ENCODE assay signal across 18 mouse cellular contexts in genomic region chrX:56659286-56659685, GRCm38 (mm10). TPM values are rescaled to one million over a fixed set of nuclear protein-coding genes. Genes with fewer than 3 reads are reported as not detected.
DNase-seq lines count a peak whose midpoint lies in the region; ATAC-seq lines count a peak whose summit lies in the region.
"Had no signal": no experiment of that assay in that cellular context is flagged by ENCODE, and none has a peak within 500 bp of the region (broad histone marks: within the 10 kb centered on the region; RNA-seq: fewer than 3 reads in every experiment).

No protein-coding gene starts in this region.

- H3K4me1 ChIP-seq in kidney, embryonic 14.5 days (ENCODE audit: control insufficient read depth, insufficient read depth, low read length), result no peaks in the 10 kb centered on the region
- H3K4me1 ChIP-seq: embryonic facial prominence, embryonic 13.5 days; kidney, embryonic 15.5 days had no signal

- H3K4me2 ChIP-seq in kidney, embryonic 14.5 days (replicated peaks; ENCODE audit: low read depth, low read length), result no peak overlapping the region
- H3K4me2 ChIP-seq: embryonic facial prominence, embryonic 13.5 days; kidney, embryonic 15.5 days; limb, embryonic 13.5 days had no signal

- no peaks in the 10 kb centered on the region for H3K9me3 ChIP-seq in kidney, embryonic 14.5 days (ENCODE audit: control insufficient read depth, low read length)
- H3K9me3 ChIP-seq: embryonic facial prominence, embryonic 13.5 days; kidney, embryonic 15.5 days; limb, embryonic 13.5 days had no signal

- no peak overlapping the region for H3K4me3 ChIP-seq in kidney, embryonic 14.5 days (ENCODE audit: low read length)
- H3K4me3 ChIP-seq: embryonic facial prominence, embryonic 13.5 days; kidney, embryonic 15.5 days; limb, embryonic 13.5 days had no signal

- no peak overlapping the region for H3K27ac ChIP-seq in kidney, embryonic 14.5 days (ENCODE audit: low read depth, low read length)
- H3K27ac ChIP-seq: embryonic facial prominence, embryonic 13.5 days; kidney, embryonic 15.5 days; limb, embryonic 13.5 days; liver, embryonic 14.5 days had no signal

- H3K9ac ChIP-seq in kidney, embryonic 14.5 days (ENCODE audit: low read depth, low read length), result no peak overlapping the region
- H3K9ac ChIP-seq: embryonic facial prominence, embryonic 13.5 days; forebrain, postnatal 0 days; kidney, embryonic 15.5 days; limb, embryonic 13.5 days; liver, embryonic 14.5 days had no signal

- WGBS in kidney, embryonic 14.5 days, result 52% methylated on average over 2 of the region's 2 CpGs

- ATAC-seq in kidney, embryonic 14.5 days (ENCODE audit: low FRiP score, low TSS enrichment), result peak; percentile 52; the same call in 1 of the 2 replicates
- ATAC-seq: forebrain, postnatal 0 days; inflammation-experienced regulatory T-cells, adult 6 months had no signal

- H3K27me3 ChIP-seq in kidney, embryonic 14.5 days (ENCODE audit: control insufficient read depth, insufficient read depth, low read length), result no peaks in the 10 kb centered on the region
- H3K27me3 ChIP-seq: CH12.LX; embryonic facial prominence, embryonic 13.5 days; kidney, embryonic 15.5 days; limb, embryonic 13.5 days had no signal

- DNase-seq in cerebellum, adult 11-12 months, result peak; percentile 59
- no peak for DNase-seq in cerebellum, postnatal 10 days
- no peak for DNase-seq in kidney, adult 9 months
- peak; percentile 78 for DNase-seq in brain, adult 2 months (ENCODE audit: low read depth, low spot score)
- DNase-seq in cerebellum, postnatal 25 days, result peak; percentile 21
- no peak for DNase-seq in left cerebral cortex, postnatal 14 days (ENCODE audit: low spot score in 2 of 2)
- DNase-seq: adrenal gland, adult 8-10 months; forebrain, postnatal 0 days; heart, postnatal 14 days; right cerebral cortex, adult 18-20 months; thymus, postnatal 36 days had no signal

- H3K36me3 ChIP-seq in kidney, embryonic 14.5 days (ENCODE audit: control insufficient read depth, insufficient read depth, low read length), result no peaks in the 10 kb centered on the region
- H3K36me3 ChIP-seq: embryonic facial prominence, embryonic 13.5 days; kidney, embryonic 15.5 days had no signal

- intact Hi-C loops in left cerebral cortex, postnatal 14 days (cut with DNase I), result loop anchor here (10.0 kb wide), 1 partner anchor 96 kb away; no protein-coding TSS in a partner anchor

RNA-seq across cellular contexts. Expression of gene Slc9a6, which starts 49.7 kb away (rescaled TPM):
- polyA plus RNA-seq in kidney, embryonic 14.5 days (2014; fragmentation: Nextera tagmentation; extraction: Ambion mirVana), result 5.7 and 7.3 TPM in 2 replicates
- 10 to 100 TPM; 79.1 to 93.0 TPM for total RNA-seq in left cerebral cortex, postnatal 14 days (2021)

Comparison
In these comparisons a context has a peak if more than half of its experiments do, and no peak if none do; other contexts are left out.
1. DNase-seq: peak in cerebellum, adult 11-12 months (single experiment), brain, adult 2 months (single experiment) and cerebellum, postnatal 25 days (2 of 2); none in cerebellum, postnatal 10 days (0 of 2), kidney, adult 9 months (single experiment) and left cerebral cortex, postnatal 14 days (0 of 2).